Mouse (Mus musculus) midbrain, embryonic 13.5 days (tissue): ENCODE results near the gene Hoxc6. TPM values are rescaled to one million over a fixed set of nuclear protein-coding genes. Genes with fewer than 3 reads are reported as not detected.
A peak's percentile ranks its signal among the peaks of the same experiment; 100 is the strongest.

Source experiments
- microRNA counts: library from miRNA; unstranded; fragments of <30 nt; microRNA quantifications from one replicate; lab custom pipeline; 2016
- microRNA-seq: library from miRNA; unstranded; fragments of <30 nt; microRNA quantifications from one replicate; pipeline ENCODE4, GENCODE M21; 2016
- polyA plus RNA-seq: library from polyadenylated mRNA; unstranded; fragments of >200 nt; fragmentation: Nextera tagmentation; extraction: Ambion mirVana; gene quantifications from 2 replicates; pipeline ENCODE4 v1.2.1, GENCODE M21; 2015

The Hoxc6 gene
- polyA plus RNA-seq, 1 experiment from 2014 or later, result not detected

MicroRNAs within 50 kb of the gene (microRNA counts, 519-probe panel; counts per million panel counts)
- 110 counts per million, percentile 56 among the panel's probes with 10 or more counts for microRNA mmu-miR-615-3p (lab: Ali Mortazavi, UCI)
- 110 counts per million, percentile 56 among the panel's probes with 10 or more counts for microRNA mmu-miR-615-5p (lab: Ali Mortazavi, UCI)

Small RNA genes within 50 kb of the gene (microRNA-seq; reads per million reads assigned to microRNA genes)
- gene Mir196a-2 (1.2 reads per million), gene Mir615 (18.4 reads per million, percentile 35 among the genes with 10 or more reads in this experiment)

Other genes starting within 250 kb of the Hoxc6 start
- gene Hoxc13, start 77.2 kb upstream of the Hoxc6 start, polyA plus RNA-seq, result not detected in 2 replicates
- not detected in 2 replicates for gene Hoxc12, start 61.5 kb upstream of the Hoxc6 start, polyA plus RNA-seq
- gene Hoxc11, start 43.8 kb upstream of the Hoxc6 start, polyA plus RNA-seq, result not detected in 2 replicates
- not detected in 2 replicates for gene Hoxc10, start 31.5 kb upstream of the Hoxc6 start, polyA plus RNA-seq
- gene Hoxc5, start 30.8 kb upstream of the Hoxc6 start, polyA plus RNA-seq, result 0.09 TPM in 1 of 2 replicates, not detected in the other
- gene Hoxc9, start 21.8 kb upstream of the Hoxc6 start, polyA plus RNA-seq, result not detected in 2 replicates
- not detected in 2 replicates for gene Hoxc8, start 7.7 kb upstream of the Hoxc6 start, polyA plus RNA-seq
- 0.10 and 0.11 TPM in 2 replicates for gene Hoxc4, start 20.7 kb downstream of the Hoxc6 start, polyA plus RNA-seq
- gene Smug1, start 168.8 kb downstream of the Hoxc6 start, polyA plus RNA-seq, result 26.8 and 27.7 TPM in 2 replicates
- gene Cbx5, start 241.6 kb downstream of the Hoxc6 start, polyA plus RNA-seq, result 146 and 164 TPM in 2 replicates
- 1,022 and 1,113 TPM in 2 replicates for gene Hnrnpa1, start 242.2 kb downstream of the Hoxc6 start, polyA plus RNA-seq